Mouse (Mus musculus): ENCODE measurements around the gene Mrpl44. TPM values are rescaled to one million over a fixed set of nuclear protein-coding genes. Genes with fewer than 3 reads are reported as not detected.

Mrpl44 gene
- 10 to 100 TPM; 53.9 to 63.6 TPM for polyA plus RNA-seq (2017; shearing (Covaris generic))

GRCm38 (mm10) chr1:79775927-79776458, at the start of gene Mrpl44, which contains the start of gene Wdfy1:
Gene Mrpl44, plus strand, starts transcription at chr1:79776018.
Gene Wdfy1, minus strand, starts transcription at chr1:79776143.
- peak; percentile 99 for ATAC-seq

- peak; percentile 57 for ATAC-seq
Observed at GRCm38 (mm10) chr1:79734794-79735193, 41.0 kb upstream of the Mrpl44 start.

GRCm38 (mm10) chr1:79736408-79736807, 39.4 kb upstream of the Mrpl44 start:
- no peak for ATAC-seq

GRCm38 (mm10) chr1:79739726-79740125, 36.1 kb upstream of the Mrpl44 start:
- ATAC-seq: no peak

- no peak for ATAC-seq
Observed at GRCm38 (mm10) chr1:79741002-79741401, 34.8 kb upstream of the Mrpl44 start.

- ATAC-seq: no peak
Observed at GRCm38 (mm10) chr1:79742949-79743348, 32.9 kb upstream of the Mrpl44 start.

GRCm38 (mm10) chr1:79743385-79743784, 32.4 kb upstream of the Mrpl44 start:
- ATAC-seq: no peak

GRCm38 (mm10) chr1:79746056-79746455, 29.8 kb upstream of the Mrpl44 start:
- ATAC-seq: no peak

- ATAC-seq: peak; percentile 69
Observed at GRCm38 (mm10) chr1:79751186-79751585, 24.6 kb upstream of the Mrpl44 start.

- ATAC-seq: peak; percentile 79
Observed at GRCm38 (mm10) chr1:79752015-79752695, 23.7 kb upstream of the Mrpl44 start.

- ATAC-seq: no peak
Observed at GRCm38 (mm10) chr1:79752714-79753340, 23.0 kb upstream of the Mrpl44 start.

- ATAC-seq: no peak
Observed at GRCm38 (mm10) chr1:79753456-79753855, 22.4 kb upstream of the Mrpl44 start.

- ATAC-seq: no peak
Observed at GRCm38 (mm10) chr1:79754936-79755335, 20.9 kb upstream of the Mrpl44 start.

GRCm38 (mm10) chr1:79755376-79755775, 20.4 kb upstream of the Mrpl44 start:
- ATAC-seq: no peak

- no peak for ATAC-seq
Observed at GRCm38 (mm10) chr1:79756417-79756816, 19.4 kb upstream of the Mrpl44 start.

- ATAC-seq: no peak
Observed at GRCm38 (mm10) chr1:79757161-79757560, 18.7 kb upstream of the Mrpl44 start.

- ATAC-seq: no peak
Observed at GRCm38 (mm10) chr1:79757597-79757996, 18.2 kb upstream of the Mrpl44 start.

GRCm38 (mm10) chr1:79759006-79759405, 16.8 kb upstream of the Mrpl44 start:
- no peak for ATAC-seq

GRCm38 (mm10) chr1:79759436-79759972, 16.3 kb upstream of the Mrpl44 start:
- ATAC-seq: no peak

- ATAC-seq: no peak
Observed at GRCm38 (mm10) chr1:79760656-79761055, 15.2 kb upstream of the Mrpl44 start.

GRCm38 (mm10) chr1:79761106-79761916, 14.5 kb upstream of the Mrpl44 start:
- ATAC-seq: peak; percentile 92

- ATAC-seq: no peak
Observed at GRCm38 (mm10) chr1:79761917-79762271, 13.9 kb upstream of the Mrpl44 start.

All from CD4-positive, CD25-positive, alpha-beta regulatory T cell, adult 4 months (primary cell).